ENCODE assay signal across 12 mouse cellular contexts in genomic region chr11:68185647-68186046, GRCm38 (mm10).
"Had no signal": no experiment of that assay in that cellular context is flagged by ENCODE, and none has a peak within 500 bp of the region (broad histone marks: within the 10 kb centered on the region; RNA-seq: fewer than 3 reads in every experiment).

No protein-coding gene starts in this region.

- ATAC-seq: midbrain, embryonic 16.5 days had no signal

- DNase-seq: lung, adult 18-20 months; lung, embryonic 14.5 days; lung, postnatal 10 days; lung, postnatal 4 days; midbrain, embryonic 14.5 days; retina, postnatal 1 day; right cerebral cortex, postnatal 25 days; right cerebral cortex, postnatal 4 days; spleen, adult 18-20 months; thymus, postnatal 14 days; thymus, postnatal 36 days had no signal
